Mouse (Mus musculus) brain, embryonic 18.5 days (tissue): Measurements from ENCODE around the gene Col6a4.

Experiments used
- DNase-seq: peaks from one replicate; pipeline ENCODE4 v3.0.0-alpha.2; 2012; ENCODE audit warnings: low read depth, low spot score

Gene Col6a4

DNA sequence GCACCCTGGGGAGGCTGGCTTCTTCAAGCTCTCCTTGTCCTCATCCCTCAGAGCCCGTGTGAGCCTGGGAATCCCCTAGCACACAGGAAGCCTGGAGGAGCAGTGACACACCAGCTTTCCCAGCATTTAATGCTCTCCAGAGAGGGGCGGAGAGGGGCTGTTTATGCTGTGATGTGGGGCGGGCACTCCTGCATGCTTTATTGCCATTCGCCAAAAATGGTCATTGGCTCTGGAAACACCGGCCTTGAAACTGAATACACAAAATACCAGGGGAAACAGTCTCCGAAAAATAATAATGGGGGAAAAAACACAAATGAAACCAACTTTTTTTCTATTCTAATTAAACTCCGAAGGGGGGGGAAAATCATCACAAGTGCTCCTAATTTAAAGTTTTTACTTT, at the start of gene Col6a4:
Gene Col6a4, minus strand, starts transcription at position 101 of the 400 bp plus-strand sequence.
- no peak for DNase-seq

DNA sequence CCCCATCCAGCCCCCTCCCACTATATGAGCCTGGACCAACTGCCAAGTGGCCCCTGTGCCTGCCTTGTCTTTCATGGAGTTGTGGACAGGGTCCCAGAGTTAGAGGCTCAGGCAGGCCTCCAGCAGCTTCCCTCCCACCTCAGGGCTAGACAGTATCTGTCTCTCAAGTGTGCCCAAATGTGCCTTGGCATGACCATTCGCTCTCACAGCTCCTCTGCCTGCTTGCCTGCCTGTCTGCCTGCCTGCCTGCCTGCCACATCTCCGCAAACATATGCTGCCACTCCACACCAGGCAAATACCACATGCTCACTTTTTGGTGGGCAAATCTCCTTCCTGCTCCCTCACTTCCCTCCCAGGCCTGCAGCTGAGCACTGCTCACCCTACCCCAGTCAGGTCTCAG, 49.0 kb upstream of the Col6a4 start:
- no peak for DNase-seq

DNA sequence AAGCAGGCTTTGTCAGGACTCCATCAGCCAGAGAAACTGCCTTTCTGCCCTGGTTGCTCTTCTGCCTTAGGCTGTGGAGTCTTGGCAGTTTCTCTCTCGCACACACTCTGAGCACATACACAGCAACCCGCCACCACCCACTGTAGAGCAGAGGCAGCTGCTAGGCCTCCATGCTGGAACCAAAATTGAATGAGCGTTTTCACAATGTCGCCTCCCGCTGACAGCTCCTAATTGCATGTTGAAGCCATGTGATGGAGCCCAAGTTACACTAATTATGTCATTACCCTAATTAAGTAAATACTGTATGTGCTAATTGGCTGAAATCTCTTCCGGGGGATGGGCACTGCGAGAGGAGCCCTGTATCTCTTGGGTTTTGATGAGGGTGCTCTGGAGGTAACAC, 47.6 kb upstream of the Col6a4 start:
- DNase-seq: no peak

DNA sequence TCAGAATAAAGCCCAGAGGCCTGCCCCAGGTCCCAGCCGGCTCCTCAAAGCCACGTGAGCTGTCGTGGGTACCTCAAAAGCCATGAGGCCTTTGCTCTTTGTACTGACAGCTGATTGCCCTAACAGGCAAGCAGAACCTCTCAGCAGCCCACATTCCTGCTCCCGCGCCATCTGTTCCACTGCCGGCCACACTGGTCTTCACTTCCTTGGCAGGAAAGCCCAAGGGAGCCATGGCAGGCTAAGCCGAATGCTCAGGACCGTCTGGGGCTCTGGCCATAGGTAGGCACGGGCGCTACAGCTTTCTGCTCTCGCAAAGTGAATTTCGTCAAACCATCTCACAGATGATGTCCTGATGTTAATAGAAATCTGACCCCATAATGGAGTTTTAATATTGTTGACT, 45.4 kb upstream of the Col6a4 start:
- no peak for DNase-seq

DNA sequence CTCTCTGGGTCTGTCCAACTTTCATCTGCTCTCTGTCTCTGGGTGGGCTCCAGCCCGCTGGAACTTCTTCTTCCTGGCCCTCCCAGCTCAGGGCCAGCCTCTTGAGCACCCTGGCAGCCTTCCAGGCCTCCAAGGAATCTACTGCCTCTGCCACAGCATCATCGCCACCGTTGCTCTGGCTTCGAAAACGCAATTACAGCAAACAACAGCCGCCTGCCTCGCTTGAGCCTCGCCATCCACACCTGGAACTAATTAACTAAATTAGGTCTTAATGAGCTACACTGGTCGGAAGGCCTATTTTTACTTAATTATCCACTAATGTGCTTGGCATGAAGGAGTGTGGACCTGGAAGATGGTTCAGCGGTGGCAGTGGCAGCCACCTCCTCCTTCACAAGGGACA, 43.2 kb upstream of the Col6a4 start:
- no peak for DNase-seq

DNA sequence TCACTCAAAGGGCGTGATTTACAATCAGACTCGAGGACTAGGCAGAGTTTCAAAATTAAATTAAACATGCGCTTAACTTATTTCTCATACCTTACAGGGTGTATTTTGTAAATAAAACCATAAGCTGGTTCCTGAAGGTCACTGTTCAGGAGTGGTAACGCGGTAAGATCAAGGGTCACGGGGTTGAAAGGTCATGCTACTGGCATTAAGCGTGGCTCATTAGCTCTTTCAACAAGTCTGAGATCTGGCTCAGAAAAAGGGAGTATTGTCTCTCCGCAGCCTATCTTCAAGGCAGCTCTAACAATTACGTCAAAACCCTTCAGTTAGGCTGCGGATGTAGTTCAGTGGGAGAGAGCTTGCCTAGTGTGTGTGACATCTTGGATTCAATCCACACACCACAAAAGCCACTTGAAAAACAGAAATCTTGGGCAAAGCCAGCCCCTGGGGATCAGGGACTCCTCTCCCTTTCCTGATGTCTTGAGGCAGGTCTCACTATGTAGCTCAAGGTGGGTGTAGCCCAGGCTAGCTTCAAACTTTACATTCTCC, 41.2 kb upstream of the Col6a4 start:
- DNase-seq: no peak

DNA sequence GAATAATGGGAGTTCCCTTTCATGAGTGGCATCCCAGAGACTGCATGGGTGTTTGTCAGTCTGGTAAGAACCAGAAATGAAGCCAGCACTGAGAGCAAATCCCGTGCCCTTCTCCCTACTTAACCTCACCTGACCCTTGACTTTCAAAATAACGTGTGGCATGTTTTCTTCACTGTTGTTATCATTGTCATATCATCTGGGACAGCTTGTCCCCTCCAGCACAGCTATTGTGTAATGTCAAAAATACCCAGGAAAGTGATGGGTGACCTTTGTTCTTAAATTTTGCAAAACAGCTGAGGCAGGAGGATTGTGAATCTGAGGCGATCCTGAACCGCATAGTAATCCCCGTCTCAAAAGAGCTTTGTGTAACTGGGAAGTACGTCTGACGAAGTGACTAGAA, 33.7 kb upstream of the Col6a4 start:
- DNase-seq: no peak

DNA sequence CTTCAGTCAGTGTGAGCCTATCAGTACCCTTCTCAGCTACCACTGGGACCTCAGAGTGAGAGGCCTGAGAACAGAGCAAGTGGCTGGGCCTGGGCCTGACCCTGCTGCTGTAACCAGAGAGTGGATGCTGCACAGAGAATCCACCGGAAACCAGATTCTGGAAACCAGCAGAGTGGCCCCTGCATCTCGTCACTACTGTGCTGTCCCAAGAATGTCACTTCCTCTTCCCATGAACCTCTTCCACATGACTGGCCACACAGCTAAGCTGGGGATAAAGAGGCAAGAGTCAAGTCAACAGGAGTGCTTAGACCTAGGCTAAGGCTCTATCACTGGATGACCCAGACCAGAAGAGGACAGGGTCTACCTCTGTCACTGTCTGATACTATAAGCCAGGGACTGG, 32.5 kb upstream of the Col6a4 start:
- DNase-seq: no peak

DNA sequence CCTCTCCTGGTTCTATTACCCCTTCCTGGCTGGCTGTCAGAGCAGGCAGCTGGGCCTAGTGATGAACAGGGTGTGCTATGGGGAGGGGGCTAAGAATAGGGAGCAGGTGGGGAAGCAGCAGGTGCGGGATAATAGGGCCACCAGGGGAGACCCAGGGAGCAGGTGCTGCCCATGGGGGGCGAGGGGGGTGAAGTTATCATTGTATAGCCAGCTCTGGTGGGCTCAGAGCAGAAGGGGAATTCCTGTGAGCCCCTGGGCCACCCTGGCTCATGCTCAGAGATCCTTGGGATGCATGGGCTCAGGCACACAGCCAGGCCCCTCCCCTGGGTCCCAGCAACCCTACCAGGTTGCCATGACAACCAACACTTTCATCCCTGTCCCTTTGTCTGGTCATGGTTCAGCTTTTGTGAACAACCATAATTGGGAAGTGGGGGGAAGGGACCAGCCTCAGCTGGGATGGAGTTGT, 30.2 kb upstream of the Col6a4 start:
- peak; percentile 68 for DNase-seq

DNA sequence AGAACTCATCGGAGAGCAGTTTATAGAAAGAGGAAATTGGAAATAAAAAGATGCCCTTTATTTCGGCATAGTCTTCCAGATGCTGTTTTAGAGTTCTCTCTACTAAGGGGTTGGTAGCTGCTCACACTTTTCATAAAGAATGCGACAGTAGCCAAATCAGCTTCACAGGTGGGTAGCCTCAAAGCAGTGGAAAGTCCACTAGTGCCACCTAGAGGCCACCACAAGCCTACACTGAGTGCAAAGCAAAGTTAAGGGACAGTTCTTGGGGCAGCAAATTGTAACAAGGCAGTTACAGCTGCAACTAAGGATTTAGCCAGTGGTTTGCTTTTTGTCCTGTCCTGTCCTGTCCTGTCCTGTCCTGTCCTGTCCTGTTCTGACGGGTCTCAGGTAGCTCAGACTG, 27.0 kb upstream of the Col6a4 start:
- no peak for DNase-seq

DNA sequence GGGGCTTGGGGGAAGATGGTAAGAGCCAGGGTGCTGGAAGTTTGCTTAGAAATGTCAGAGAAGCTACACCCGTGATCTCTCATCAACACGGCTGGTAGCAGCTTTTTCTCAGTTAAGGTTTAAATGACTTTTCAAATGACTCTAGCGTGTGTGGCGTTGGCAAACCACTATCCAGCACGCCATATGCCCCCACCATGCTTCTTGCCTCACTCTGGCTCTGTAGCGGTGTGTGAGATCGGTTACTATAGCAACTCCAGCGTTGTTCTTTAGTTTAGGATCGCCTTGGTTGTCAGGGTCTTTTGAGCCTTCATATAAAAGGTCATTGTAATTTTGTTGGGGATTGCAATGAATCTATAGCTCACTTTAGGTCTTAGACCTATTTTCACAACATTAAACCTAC, 22.5 kb upstream of the Col6a4 start:
- no peak for DNase-seq

DNA sequence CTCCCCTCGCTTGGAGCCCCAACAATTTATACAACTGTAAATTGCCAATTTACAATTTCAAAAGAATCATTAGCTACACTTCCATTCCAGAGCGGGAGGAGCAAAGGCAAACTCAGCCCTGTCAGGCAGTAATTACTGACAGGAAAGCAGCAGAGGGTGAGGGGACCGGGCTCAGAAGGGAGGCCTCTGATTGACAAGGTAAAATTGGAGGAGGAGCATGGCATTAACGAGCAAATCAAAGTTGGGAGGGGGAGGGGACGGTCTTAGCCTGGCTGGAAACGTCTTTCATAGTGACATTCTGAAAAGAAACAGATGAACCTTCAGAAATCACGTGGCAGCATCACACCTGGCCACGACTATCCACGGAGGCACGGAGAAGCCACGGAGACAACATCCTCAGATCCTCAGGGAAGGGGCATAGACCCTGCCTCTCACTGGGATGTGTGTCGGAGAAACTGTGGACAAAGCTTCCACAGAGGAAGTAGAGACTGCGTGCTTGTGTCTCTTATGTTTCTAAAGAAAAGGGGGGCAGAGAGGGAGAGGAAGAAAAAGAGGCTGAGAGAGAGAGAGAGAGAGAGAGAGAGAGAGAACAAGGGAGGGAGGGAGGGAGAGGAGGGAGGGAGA, 19.3 kb upstream of the Col6a4 start:
- DNase-seq: no peak

DNA sequence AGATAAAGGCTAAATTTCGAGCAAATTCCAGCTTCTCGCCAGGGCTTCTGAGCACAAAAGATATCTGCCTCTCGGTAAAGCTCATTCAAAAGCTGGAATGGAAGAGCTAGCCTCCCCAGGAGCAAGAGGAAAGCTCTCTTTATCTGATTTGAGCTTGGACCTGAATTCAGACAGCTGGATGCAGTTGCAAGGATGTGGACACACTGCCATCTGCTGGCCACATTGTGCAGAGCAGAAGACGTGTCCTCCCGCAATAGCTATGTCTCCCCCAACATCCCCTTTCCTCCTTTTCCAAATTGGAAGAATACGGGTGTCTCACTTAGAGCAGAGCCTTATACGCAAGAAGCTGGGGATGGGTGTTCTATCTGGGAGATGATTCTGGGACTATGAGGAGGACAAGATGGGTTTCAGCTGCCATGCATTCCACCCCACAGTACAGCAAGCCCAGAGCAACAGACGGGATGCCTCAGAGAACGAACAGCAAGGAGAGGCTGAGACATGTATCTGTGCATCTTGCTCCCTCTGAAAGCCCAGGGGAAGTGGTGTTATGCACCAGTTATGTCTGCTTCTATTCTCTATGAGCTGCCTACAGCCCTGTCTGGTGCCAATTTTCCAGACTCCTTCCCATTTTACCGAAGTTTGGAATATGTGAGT, 16.3 kb upstream of the Col6a4 start:
- DNase-seq: no peak

DNA sequence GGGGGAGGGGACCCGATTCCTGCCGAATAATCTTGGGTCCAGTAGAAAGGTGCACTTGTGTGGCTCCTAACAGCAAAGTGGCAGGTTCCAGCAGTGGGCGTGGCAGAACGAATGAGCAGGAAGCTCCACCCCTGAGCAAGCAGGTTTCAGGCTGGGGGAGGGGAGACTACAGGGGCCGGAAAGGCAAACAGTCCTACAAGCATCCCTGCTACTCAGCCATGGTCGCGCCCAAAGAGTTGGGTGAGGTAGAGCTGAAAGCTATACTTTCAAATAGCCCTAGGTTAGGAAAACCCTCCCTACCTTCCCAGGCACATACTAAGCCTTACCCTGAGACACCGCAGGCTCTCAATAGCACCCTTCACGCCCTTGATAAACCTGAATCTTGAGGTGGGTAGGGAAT, 9.7 kb upstream of the Col6a4 start:
- DNase-seq: no peak

DNA sequence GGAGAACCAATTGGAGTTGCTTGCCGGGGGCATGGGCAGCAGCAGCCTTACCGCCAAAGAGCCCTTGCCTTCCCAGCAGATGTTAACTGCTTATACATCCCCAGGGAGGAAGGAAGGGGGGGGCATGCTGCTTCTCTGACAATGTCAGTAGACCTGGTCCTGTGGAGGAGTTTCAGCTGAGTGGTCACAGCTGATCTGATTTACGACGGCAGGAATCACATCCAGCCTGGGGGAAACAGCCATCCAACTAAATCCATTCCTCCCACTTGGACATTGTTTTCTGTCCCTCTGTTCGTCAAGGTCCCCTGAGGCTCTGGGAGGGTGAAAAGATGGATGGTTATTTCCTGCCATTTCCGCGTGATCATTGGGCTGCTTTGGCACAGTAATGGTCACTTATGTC, 7.8 kb upstream of the Col6a4 start:
- DNase-seq: no peak

DNA sequence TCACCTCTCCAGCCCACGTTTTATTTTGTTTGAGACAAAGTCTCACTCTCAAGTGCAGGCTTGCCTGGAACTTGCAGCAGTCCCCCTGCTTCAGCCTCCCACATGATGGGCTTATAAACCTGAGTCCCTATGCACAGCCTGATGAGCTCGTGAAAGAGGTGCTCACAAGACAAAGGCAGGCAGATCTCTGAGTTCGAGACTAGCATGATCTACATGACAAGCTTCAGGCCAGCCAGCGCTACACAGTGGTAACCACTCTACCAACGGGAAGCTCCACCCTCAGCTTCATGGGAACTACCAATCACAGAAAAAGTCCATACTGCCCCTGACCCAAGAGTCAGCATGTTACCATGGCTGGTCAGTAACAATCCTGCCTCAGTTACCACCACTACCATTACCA, 4.6 kb upstream of the Col6a4 start:
- DNase-seq: no peak

DNA sequence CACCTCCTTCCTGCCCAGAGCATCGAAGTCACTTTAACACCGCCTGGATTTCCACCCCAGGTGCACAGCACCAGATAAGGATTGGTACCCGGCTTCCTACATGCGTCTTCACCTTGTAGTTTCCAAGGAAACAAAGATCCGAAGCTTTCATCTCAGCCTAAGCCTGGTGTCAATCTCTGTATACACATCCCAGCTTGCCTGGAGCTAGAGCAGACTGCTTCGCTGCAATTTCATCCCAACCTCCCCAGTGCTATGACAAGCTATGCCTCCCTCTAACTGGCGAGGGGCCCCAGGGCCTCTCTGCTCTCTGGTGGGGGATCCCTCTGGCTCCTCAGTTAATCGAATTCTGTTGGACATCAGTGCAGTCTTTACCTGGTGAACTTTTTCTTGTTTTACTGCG, 3.7 kb upstream of the Col6a4 start:
- no peak for DNase-seq

DNA sequence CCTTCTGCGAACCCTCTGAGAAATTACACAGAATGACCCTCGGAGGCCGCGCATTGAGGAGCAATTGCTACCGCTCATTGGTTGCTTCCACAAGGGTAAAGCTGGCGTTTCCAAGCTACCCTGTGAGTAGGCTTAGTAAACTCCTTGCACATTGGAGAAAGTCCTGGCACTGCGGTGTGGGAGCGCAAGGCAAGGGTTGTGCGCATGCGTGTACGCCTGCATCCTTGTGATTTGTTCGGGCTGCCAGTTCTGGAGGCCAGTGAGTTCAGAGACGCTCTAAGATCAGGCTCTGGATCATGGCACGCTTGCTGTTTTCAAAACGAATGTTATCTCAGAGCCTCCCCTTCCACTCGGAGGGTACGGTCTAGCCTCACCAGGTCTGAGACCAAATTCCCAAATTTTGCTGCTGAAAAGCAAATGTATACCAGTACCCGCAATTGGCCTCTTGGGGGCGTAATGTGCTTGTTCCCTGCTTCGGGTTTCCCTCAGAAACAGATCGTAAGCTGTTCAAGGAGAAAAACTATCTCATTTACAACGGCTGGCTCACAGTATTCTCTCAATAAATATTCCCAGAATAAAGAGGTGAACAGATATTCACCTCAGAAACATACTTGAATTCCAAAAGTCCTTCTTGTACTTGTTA, 2.9 kb upstream of the Col6a4 start:
- no peak for DNase-seq

DNA sequence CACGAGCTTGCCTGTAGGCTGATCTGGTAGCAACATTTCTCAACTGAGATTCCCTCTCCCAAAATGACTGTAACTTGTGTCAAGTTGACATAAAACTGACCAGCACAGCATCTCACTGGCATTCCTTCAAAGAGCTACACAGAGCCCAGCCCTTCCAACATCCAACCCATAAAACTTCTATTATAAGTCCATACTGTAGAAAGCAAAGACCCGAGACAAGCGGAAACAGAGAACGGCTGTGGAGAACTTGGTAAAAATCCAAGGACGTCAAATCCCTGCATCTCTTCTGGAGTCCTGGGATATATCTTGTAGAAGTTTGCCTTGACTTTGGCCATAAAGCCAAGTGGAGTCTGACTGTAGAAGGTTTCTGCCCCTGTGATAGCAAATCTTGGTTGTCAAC, 15.1 kb downstream of the Col6a4 start:
- DNase-seq: no peak

DNA sequence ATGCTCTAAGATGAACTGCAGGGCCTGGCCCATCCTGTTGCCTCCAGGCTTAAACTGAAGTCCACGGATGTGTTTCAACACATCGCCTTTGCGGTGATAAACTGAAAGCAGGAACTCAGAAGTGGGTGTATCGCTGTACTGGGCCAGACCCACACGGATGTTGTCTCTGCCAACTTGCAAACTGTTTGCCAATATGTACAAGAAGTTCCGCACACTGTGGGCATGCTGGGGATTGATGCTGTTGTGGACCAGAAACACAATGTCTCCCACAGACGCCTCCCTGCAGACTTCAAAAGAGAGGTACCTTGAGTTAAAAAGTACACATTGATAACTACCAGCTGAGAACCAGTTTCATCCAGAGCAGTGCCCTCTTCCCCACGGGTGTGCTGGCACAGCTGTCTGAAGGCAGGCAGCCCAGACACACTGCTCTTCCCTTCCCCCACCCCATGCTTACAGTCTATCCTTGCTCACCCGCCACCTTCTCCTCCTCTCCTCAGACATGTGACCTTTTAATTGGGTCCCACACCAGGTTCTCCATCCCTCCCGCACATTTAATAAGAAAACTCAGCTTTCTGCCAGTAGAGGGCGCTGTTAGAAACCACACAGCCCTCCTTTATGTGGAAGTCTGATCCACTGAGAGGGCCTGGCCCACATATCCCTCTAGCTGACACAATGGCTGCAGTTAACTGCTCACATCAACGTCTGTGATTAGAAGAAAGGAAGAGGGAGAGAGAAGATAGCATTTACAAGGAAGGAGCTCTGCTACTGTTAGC, 16.1 kb downstream of the Col6a4 start:
- no peak for DNase-seq

DNA sequence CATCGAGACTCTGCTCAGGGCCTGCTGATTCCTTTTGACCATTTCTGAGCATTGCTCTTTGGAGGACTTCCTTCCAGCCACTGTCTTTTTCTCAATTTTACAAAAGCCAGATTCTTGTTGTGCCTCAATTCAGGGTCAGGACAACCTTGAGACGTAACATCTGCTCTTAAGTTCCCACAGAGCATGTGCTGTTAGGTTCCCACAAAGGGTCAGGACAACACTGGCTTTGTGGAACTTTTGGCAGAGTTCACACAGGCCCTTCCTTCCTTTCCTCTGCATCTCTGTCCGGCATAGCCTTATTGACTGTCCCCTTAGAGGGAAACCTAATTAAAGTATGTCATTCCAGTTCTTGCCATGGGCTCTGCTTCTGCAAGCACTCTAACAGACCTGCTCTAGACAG, 18.6 kb downstream of the Col6a4 start:
- DNase-seq: no peak

DNA sequence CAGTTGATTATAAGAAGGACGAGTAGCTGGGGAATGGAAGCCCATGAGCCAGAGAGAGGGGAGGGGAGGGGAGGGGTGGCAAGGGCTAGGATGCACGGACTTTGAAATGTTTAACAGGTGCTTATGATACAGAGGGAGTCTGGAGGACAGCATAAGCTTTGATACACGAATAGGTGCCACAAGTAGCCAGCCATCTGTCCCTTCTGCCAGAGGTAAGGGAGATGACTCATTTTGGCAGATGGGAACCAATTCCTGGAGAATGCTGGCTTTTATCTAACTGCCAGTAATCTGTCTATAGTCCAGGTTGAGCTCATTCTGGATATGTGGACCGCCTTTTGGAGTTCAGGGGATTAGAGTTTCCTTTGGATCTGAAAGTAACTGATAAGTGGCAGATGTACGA, 20.3 kb downstream of the Col6a4 start:
- DNase-seq: no peak
